Mouse (Mus musculus) liver, embryonic 15.5 days (tissue): Measurements from ENCODE around the gene Pacs1. TPM values are rescaled to one million over a fixed set of nuclear protein-coding genes. Genes with fewer than 3 reads are reported as not detected.

Experiments
- ATAC-seq: fragments of 200-750 bp; cut with Nextera tagmentation; 2 replicates; pipeline ENCODE4 v1.8.0; 2017; ENCODE audit warnings: moderate number of reproducible peaks, mild to moderate bottlenecking, moderate library complexity; ENCODE audit not compliant: insufficient read depth
- H3K27ac ChIP-seq: fragments of 300-500 bp; sonication (generic); replicated peaks from 2 replicates; pipeline ENCODE4 v1.5.1; 2015; ENCODE audit warnings: mild to moderate bottlenecking, inconsistent platforms
- H3K27me3 ChIP-seq: fragments of 300-500 bp; sonication (generic); 2 replicates; pipeline ENCODE4 v1.6.1; 2015; ENCODE audit warnings: mild to moderate bottlenecking, inconsistent platforms
- H3K36me3 ChIP-seq: fragments of 300-500 bp; sonication (generic); replicated peaks from 2 replicates; pipeline ENCODE4 v1.6.1; 2015; ENCODE audit warnings: moderate library complexity, mild to moderate bottlenecking, inconsistent platforms
- H3K4me1 ChIP-seq: fragments of 300-500 bp; sonication (generic); replicated peaks from 2 replicates; pipeline ENCODE4 v1.6.1; 2015; ENCODE audit warnings: inconsistent platforms
- H3K4me2 ChIP-seq: fragments of 300-500 bp; sonication (generic); 2 replicates; pipeline ENCODE4 v1.6.1; 2015; ENCODE audit warnings: moderate library complexity, mild to moderate bottlenecking, inconsistent platforms
- H3K4me3 ChIP-seq: fragments of 300-500 bp; sonication (generic); replicated peaks from 2 replicates; pipeline ENCODE4 v1.5.1; 2015; ENCODE audit warnings: mild to moderate bottlenecking, inconsistent platforms
- H3K9ac ChIP-seq: fragments of 300-500 bp; sonication (generic); 2 replicates; pipeline ENCODE4 v1.6.1; 2015; ENCODE audit warnings: moderate library complexity, mild to moderate bottlenecking, inconsistent platforms
- H3K9me3 ChIP-seq: fragments of 300-500 bp; sonication (generic); replicated peaks from 2 replicates; pipeline ENCODE4 v1.6.1; 2016; ENCODE audit warnings: inconsistent platforms
- whole genome bisulfite sequencing: fragments of 180-500 bp; shearing (Covaris S2); methylation state at CpG from one replicate; pipeline ENCODE4 v1.1.7; 2015; ENCODE audit warnings: mixed read lengths; ENCODE audit not compliant: insufficient replicate concordance; 5-methylcytosine and 5-hydroxymethylcytosine counted together
- polyA plus RNA-seq: library from polyadenylated mRNA; unstranded; fragments of >200 nt; fragmentation: Nextera tagmentation; extraction: Ambion mirVana; gene quantifications from 2 replicates; pipeline ENCODE4 v1.2.1, GENCODE M21; 2015

The Pacs1 gene
- polyA plus RNA-seq, 1 experiment from 2014 or later, result 8.6 TPM

GRCm38 (mm10) chr19:5294972-5295735 lies 22.2 kb upstream of the Pacs1 start, which contains the start of gene Sf3b2:
Gene Sf3b2 (minus strand): TSS chr19:5295455.
- peak within 1 kb of the TSS; percentile 85 for H3K4me2 ChIP-seq
- H3K36me3 ChIP-seq, result peaks cover 36% of the 10 kb centered on the region
- peak within 1 kb of the TSS; percentile 83 for H3K4me3 ChIP-seq
- peak; percentile 95 for ATAC-seq
- H3K27me3 ChIP-seq, result peaks cover 33% of the 10 kb centered on the region
- H3K9me3 ChIP-seq, result no peaks in the 10 kb centered on the region
- H3K4me1 ChIP-seq, result peaks cover 23% of the 10 kb centered on the region
- peak within 1 kb of the TSS; percentile 74 for H3K9ac ChIP-seq
- H3K27ac ChIP-seq, result peak within 1 kb of the TSS; percentile 78
- under 1% methylated on average over 46 of the region's 46 CpGs for WGBS

DNA sequence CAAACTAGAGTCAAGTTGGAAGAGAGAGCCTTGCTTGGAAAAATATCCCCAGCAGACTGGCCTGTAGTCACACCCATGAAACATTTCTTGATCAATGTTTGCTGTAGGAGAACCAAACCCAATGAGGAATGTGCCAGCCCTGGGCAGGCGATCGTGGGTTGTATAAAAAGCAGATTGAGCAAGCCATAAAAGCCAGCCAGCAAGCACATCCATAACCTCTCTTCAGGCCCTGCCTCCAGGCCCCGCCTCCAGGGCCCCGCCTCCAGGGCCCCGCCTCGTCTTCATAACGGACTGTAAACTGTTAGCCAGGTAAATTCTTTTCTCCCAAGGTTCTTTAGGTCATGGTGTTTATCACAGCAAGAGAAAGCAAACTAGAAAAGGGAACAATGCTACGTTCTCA lies 5.5 kb upstream of the Pacs1 start:
- Histone ChIP-seq H3K9me3 (no peaks in the 10 kb centered on the region), H3K4me1 (peaks cover 13% of the 10 kb centered on the region), H3K4me3 (no peak overlapping the region), H3K9ac (no peak overlapping the region), H3K27ac (no peak overlapping the region), H3K36me3 (peaks cover 94% of the 10 kb centered on the region), H3K27me3 (no peaks in the 10 kb centered on the region), H3K4me2 (no peak overlapping the region)
- 68% methylated on average over 8 of the region's 8 CpGs for WGBS
- ATAC-seq, result no peak

DNA sequence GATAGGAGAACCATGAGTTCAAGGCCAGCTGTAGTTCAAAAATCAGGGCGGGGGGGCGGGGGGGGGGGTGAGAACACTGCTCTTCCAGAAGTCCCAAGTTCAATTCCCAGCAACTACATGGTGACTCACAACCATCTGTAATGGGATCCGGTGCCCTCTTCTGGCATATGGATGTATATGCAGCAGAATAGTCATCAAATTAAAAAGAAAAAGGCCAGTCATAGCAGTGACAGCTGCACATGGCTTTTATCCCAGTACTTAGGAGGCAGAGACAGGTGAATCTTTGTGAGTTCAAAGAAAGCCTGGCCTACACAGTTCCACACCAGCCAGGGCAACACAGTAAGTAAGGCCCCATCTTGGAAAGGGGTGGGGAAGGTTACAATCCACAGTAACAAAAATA lies 4.2 kb upstream of the Pacs1 start:
- no peak for ATAC-seq
- Histone ChIP-seq H3K4me3 (no peak overlapping the region), H3K9me3 (no peaks in the 10 kb centered on the region), H3K27me3 (no peaks in the 10 kb centered on the region), H3K9ac (no peak overlapping the region), H3K36me3 (peaks cover 81% of the 10 kb centered on the region), H3K4me1 (peaks cover 23% of the 10 kb centered on the region), H3K27ac (no peak overlapping the region), H3K4me2 (no peak overlapping the region)
- WGBS, result 82% methylated on average over 3 of the region's 3 CpGs

- H3K4me1 ChIP-seq, result peaks cover 29% of the 10 kb centered on the region
- no peak overlapping the region for H3K4me2 ChIP-seq
- H3K36me3 ChIP-seq, result peaks cover 75% of the 10 kb centered on the region
- H3K9ac ChIP-seq, result no peak overlapping the region
- 82% methylated on average over 2 of the region's 2 CpGs for WGBS
- ATAC-seq, result no peak
- H3K27ac ChIP-seq, result no peak overlapping the region
- H3K9me3 ChIP-seq, result no peaks in the 10 kb centered on the region
- H3K4me3 ChIP-seq, result no peak overlapping the region
- H3K27me3 ChIP-seq, result no peaks in the 10 kb centered on the region
These were observed 3.6 kb upstream of the Pacs1 start for GRCm38 (mm10) chr19:5276531-5276930.

DNA sequence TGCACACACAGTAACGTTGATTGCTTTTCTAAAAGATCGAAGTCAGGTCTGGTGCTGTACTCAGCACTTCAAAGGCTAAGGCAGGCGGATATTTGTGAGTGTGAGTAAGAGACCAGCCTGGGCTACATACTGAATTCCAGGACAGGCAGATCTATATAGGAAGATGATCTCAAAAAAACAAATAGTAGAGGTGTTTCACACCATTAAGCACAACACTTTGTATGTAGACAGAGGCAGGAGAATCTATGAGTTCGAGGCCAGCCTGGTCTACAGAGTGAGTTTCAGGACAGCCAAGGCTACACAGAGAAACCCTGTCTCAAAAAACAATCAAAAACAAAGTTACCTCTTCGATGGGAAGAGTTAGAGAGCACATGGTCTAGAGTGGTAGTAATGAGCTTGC lies 2.8 kb upstream of the Pacs1 start:
- no peak overlapping the region for H3K4me3 ChIP-seq
- H3K4me2 ChIP-seq, result no peak overlapping the region
- H3K9ac ChIP-seq, result no peak overlapping the region
- H3K27ac ChIP-seq, result no peak overlapping the region
- H3K9me3 ChIP-seq, result no peaks in the 10 kb centered on the region
- peaks cover 67% of the 10 kb centered on the region for H3K36me3 ChIP-seq
- 80% methylated on average over 5 of the region's 5 CpGs for WGBS
- ATAC-seq, result no peak
- H3K27me3 ChIP-seq, result no peaks in the 10 kb centered on the region
- peaks cover 35% of the 10 kb centered on the region for H3K4me1 ChIP-seq

DNA sequence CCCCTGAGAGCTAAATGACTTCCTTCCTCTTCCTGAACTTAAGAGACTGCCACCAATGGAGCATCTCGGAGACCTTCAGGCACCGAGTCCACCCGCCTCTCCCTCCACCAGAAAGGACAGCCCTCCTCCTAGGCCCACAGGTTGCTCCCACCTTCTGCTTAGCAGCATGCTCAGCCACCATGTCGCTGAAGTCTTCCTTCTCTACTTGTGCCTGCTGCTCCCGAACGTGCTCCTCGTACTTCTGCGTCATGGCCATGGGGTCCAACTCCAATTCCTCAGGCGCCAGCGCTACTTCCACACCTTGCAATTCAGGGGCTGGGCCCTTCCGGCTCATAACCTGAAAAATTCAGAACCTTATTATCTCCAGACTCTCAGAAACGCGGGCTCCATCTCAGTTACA lies 1.7 kb upstream of the Pacs1 start:
- H3K36me3 ChIP-seq, result peaks cover 58% of the 10 kb centered on the region
- no peak overlapping the region for H3K4me3 ChIP-seq
- peaks cover 45% of the 10 kb centered on the region for H3K4me1 ChIP-seq
- no peaks in the 10 kb centered on the region for H3K27me3 ChIP-seq
- H3K9ac ChIP-seq, result no peak overlapping the region
- H3K27ac ChIP-seq, result no peak overlapping the region
- 76% methylated on average over 13 of the region's 13 CpGs for WGBS
- H3K4me2 ChIP-seq, result no peak overlapping the region
- no peaks in the 10 kb centered on the region for H3K9me3 ChIP-seq
- no peak for ATAC-seq

DNA sequence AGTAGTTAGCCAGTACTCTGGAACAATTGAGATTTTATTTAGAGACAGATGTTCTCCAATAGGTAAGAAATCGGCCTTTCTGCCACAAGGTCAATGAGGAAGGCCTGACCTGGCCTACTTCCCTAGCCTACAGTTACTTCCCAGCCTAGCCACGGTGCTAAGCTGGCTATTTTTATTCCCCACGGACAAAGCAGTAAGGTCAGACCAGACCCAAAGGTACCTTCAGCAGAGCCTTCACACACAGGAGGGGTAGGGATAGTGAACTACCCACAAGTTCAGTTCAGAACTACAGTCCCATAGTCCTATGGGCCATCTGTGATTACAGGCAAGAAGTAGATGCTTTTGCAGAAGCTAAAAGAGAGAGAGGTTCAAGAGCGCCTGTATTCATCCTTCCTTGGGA lies 997 bp upstream of the Pacs1 start:
- ATAC-seq, result no peak
- peak overlapping the region; percentile 82 for H3K27ac ChIP-seq
- H3K9ac ChIP-seq, result peak overlapping the region; percentile 89; the same call in 1 of the 2 replicates
- H3K27me3 ChIP-seq, result no peaks in the 10 kb centered on the region
- peaks cover 51% of the 10 kb centered on the region for H3K36me3 ChIP-seq
- no peaks in the 10 kb centered on the region for H3K9me3 ChIP-seq
- peaks cover 50% of the 10 kb centered on the region for H3K4me1 ChIP-seq
- peak overlapping the region; percentile 87; the same call in 1 of the 2 replicates for H3K4me3 ChIP-seq
- WGBS, result 52% methylated on average over 4 of the region's 4 CpGs
- peak overlapping the region; percentile 100 for H3K4me2 ChIP-seq

DNA sequence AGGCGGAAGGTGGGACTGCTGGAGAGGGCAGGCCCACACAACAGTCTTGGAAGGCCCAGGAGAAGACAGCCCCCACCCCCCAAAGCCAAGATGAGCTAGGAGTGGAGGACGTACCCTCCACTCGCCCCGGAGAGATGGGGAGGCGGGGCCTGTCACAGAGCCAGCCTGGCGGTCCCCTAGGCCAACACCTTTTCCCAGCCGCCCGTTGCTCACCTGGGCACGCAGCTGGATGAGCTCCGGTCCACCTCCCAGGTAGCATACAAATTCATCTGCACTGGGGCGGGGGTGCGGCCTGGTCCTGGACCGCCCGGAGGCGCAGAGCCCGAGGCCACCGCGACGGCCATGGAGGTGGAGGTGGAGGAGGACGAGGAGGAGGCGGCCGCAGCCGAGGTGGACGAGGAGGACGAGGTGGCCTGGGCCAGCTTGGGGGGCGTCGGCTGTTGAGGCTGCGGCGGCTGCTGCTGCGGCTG lies 558 bp downstream of the Pacs1 start:
- peak; percentile 33; the same call in 1 of the 2 replicates for ATAC-seq

GRCm38 (mm10) chr19:5271430-5271829 lies 1.5 kb downstream of the Pacs1 start:
- 17% methylated on average over 1 of the region's 1 CpGs for WGBS
- Histone ChIP-seq H3K27ac (peak overlapping the region; percentile 82; the same call in 1 of the 2 replicates), H3K4me1 (peaks cover 74% of the 10 kb centered on the region), H3K9me3 (no peaks in the 10 kb centered on the region), H3K4me3 (peak overlapping the region; percentile 87), H3K27me3 (no peaks in the 10 kb centered on the region), H3K4me2 (peak overlapping the region; percentile 100), H3K36me3 (peaks cover 28% of the 10 kb centered on the region), H3K9ac (peak overlapping the region; percentile 89; the same call in 1 of the 2 replicates)
- no peak for ATAC-seq

More for the DNA sequence above, 558 bp downstream of the Pacs1 start:
- H3K36me3 ChIP-seq, result peaks cover 36% of the 10 kb centered on the region
- peak overlapping the region; percentile 82 for H3K27ac ChIP-seq
- peak overlapping the region; percentile 100 for H3K4me2 ChIP-seq
- no peaks in the 10 kb centered on the region for H3K27me3 ChIP-seq
- H3K9me3 ChIP-seq, result no peaks in the 10 kb centered on the region
- H3K4me1 ChIP-seq, result peaks cover 65% of the 10 kb centered on the region
- H3K4me3 ChIP-seq, result peak overlapping the region; percentile 87
- H3K9ac ChIP-seq, result peak overlapping the region; percentile 89
- 1% methylated on average over 30 of the region's 30 CpGs for WGBS

DNA sequence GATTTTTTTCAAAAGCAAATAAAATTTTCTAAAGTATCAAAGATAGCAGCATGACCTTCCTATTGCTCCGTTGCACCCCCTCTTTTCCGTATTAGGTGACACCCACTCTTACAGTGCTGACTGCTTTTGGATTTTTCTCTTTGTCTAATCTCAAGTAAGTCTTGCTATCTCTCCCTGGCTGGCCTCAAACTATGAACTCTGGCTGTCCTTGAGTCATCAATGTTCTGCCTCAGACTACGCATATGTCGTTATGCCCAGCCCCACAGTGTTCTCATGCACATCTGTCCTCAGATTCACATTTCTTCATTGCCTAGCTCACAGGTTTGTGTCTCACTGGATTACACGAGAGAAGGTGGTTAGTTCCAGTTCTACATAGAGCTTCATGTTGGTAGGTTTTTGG lies 3.5 kb downstream of the Pacs1 start:
- H3K4me1 ChIP-seq, result peaks cover 77% of the 10 kb centered on the region
- H3K9me3 ChIP-seq, result no peaks in the 10 kb centered on the region
- H3K4me3 ChIP-seq, result no peak overlapping the region; the same call in 1 of the 2 replicates
- peak overlapping the region; percentile 45 for H3K4me2 ChIP-seq
- H3K27ac ChIP-seq, result peak overlapping the region; percentile 73
- H3K27me3 ChIP-seq, result no peaks in the 10 kb centered on the region
- peaks cover 9% of the 10 kb centered on the region for H3K36me3 ChIP-seq
- no peak overlapping the region for H3K9ac ChIP-seq
- peak; percentile 23; the same call in 1 of the 2 replicates for ATAC-seq
- 28% methylated on average over 5 of the region's 5 CpGs for WGBS

DNA sequence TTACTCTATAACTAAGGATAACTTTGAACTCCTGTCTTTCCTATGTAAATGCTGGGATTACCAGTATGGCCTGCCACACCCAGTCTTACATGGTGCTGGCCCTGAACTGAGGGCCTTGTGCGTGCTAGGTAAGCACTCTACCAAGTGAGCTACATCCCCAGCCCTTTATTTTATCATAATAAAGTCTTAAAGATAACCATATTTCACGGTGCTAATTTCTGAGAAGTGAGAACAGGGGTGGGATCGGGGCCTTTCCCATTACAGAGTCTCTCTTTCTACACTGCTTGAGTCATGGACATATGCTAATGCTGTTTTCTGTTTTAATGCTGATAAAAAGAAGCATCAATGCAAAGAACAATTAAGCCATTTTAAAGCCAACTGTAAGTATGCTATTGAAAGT lies 4.0 kb downstream of the Pacs1 start:
- H3K9me3 ChIP-seq, result no peaks in the 10 kb centered on the region
- H3K4me2 ChIP-seq, result peak overlapping the region; percentile 45
- no peak overlapping the region for H3K9ac ChIP-seq
- peak; percentile 32 for ATAC-seq
- no peak overlapping the region for H3K4me3 ChIP-seq
- H3K27ac ChIP-seq, result peak overlapping the region; percentile 80
- H3K4me1 ChIP-seq, result peaks cover 72% of the 10 kb centered on the region
- H3K36me3 ChIP-seq, result peaks cover 3% of the 10 kb centered on the region
- whole genome bisulfite sequencing, result 16% methylated on average over 3 of the region's 3 CpGs
- no peaks in the 10 kb centered on the region for H3K27me3 ChIP-seq
